Mouse (Mus musculus) hindbrain, embryonic 12.5 days (tissue): ENCODE data around the gene Kcne4. TPM values are rescaled to one million over a fixed set of nuclear protein-coding genes. Genes with fewer than 3 reads are reported as not detected.

Source experiments
- ATAC-seq: fragments of 200-750 bp; cut with Nextera tagmentation; 2 replicates; pipeline ENCODE4 v1.8.0; 2017; ENCODE audit warnings: moderate TSS enrichment; ENCODE audit not compliant: low FRiP score
- H3K27ac ChIP-seq: fragments of 300-500 bp; sonication (generic); 2 replicates; pipeline ENCODE4 v1.5.1; 2016; ENCODE audit warnings: mild to moderate bottlenecking
- H3K27me3 ChIP-seq: fragments of 300-500 bp; sonication (generic); 2 replicates; pipeline ENCODE4 v1.6.1; 2016; ENCODE audit warnings: mild to moderate bottlenecking
- H3K36me3 ChIP-seq: fragments of 300-500 bp; sonication (generic); 2 replicates; pipeline ENCODE4 v1.6.1; 2016; ENCODE audit warnings: mild to moderate bottlenecking
- H3K4me1 ChIP-seq: fragments of 300-500 bp; sonication (generic); 2 replicates; pipeline ENCODE4 v1.6.1; 2016
- H3K4me2 ChIP-seq: fragments of 300-500 bp; sonication (generic); replicated peaks from 2 replicates; pipeline ENCODE4 v1.6.1; 2016; ENCODE audit warnings: mild to moderate bottlenecking
- H3K4me3 ChIP-seq: fragments of 300-500 bp; sonication (generic); 2 replicates; pipeline ENCODE4 v1.5.1; 2016; ENCODE audit warnings: mild to moderate bottlenecking
- H3K9ac ChIP-seq: fragments of 300-500 bp; sonication (generic); 2 replicates; pipeline ENCODE4 v1.6.1; 2016; ENCODE audit warnings: mild to moderate bottlenecking, moderate library complexity
- H3K9me3 ChIP-seq: fragments of 300-500 bp; sonication (generic); replicated peaks from 2 replicates; pipeline ENCODE4 v1.6.1; 2016; ENCODE audit warnings: mild to moderate bottlenecking
- WGBS: fragments of 180-500 bp; shearing (Covaris S2); methylation state at CpG from one replicate; pipeline ENCODE4 v1.1.7; 2016; 5-methylcytosine and 5-hydroxymethylcytosine counted together
- polyA plus RNA-seq: library from polyadenylated mRNA; unstranded; fragments of >200 nt; fragmentation: Nextera tagmentation; extraction: Ambion mirVana; gene quantifications from 2 replicates; pipeline ENCODE4 v1.2.1, GENCODE M21; 2016

Gene Kcne4
- polyA plus RNA-seq, 1 experiment from 2014 or later, result 1.7 TPM

GRCm38 (mm10) chr1:78864351-78864750, 47.8 kb downstream of the Kcne4 start:
- H3K4me2 ChIP-seq, result no peak overlapping the region
- ATAC-seq, result no peak
- WGBS, result 82% methylated on average over 6 of the region's 6 CpGs

GRCm38 (mm10) chr1:78864799-78865346, 48.3 kb downstream of the Kcne4 start:
- Histone ChIP-seq H3K9ac (no peak overlapping the region), H3K27ac (no peak overlapping the region), H3K9me3 (no peaks in the 10 kb centered on the region), H3K4me3 (no peak overlapping the region), H3K27me3 (no peaks in the 10 kb centered on the region), H3K4me1 (no peaks in the 10 kb centered on the region), H3K36me3 (no peaks in the 10 kb centered on the region), H3K4me2 (no peak overlapping the region)
- ATAC-seq, result no peak
- 87% methylated on average over 4 of the region's 4 CpGs for WGBS

More at GRCm38 (mm10) chr1:78864351-78864750, 47.8 kb downstream of the Kcne4 start:
- no peak overlapping the region for H3K4me3 ChIP-seq
- no peaks in the 10 kb centered on the region for H3K9me3 ChIP-seq
- no peaks in the 10 kb centered on the region for H3K4me1 ChIP-seq
- no peaks in the 10 kb centered on the region for H3K27me3 ChIP-seq
- H3K9ac ChIP-seq, result no peak overlapping the region
- no peaks in the 10 kb centered on the region for H3K36me3 ChIP-seq
- H3K27ac ChIP-seq, result no peak overlapping the region

- no peaks in the 10 kb centered on the region for H3K9me3 ChIP-seq
- H3K27ac ChIP-seq, result no peak overlapping the region
- H3K4me1 ChIP-seq, result no peaks in the 10 kb centered on the region
- no peak for ATAC-seq
- H3K4me3 ChIP-seq, result no peak overlapping the region
- 94% methylated on average over 5 of the region's 5 CpGs for WGBS
- H3K36me3 ChIP-seq, result no peaks in the 10 kb centered on the region
- no peak overlapping the region for H3K9ac ChIP-seq
- no peak overlapping the region for H3K4me2 ChIP-seq
- H3K27me3 ChIP-seq, result no peaks in the 10 kb centered on the region
These were observed 49.4 kb downstream of the Kcne4 start for GRCm38 (mm10) chr1:78865991-78866390.

GRCm38 (mm10) chr1:78866455-78866854, 49.9 kb downstream of the Kcne4 start:
- Histone ChIP-seq H3K36me3 (no peaks in the 10 kb centered on the region), H3K27me3 (no peaks in the 10 kb centered on the region), H3K9ac (no peak overlapping the region), H3K4me2 (no peak overlapping the region), H3K27ac (no peak overlapping the region), H3K4me1 (no peaks in the 10 kb centered on the region), H3K9me3 (no peaks in the 10 kb centered on the region), H3K4me3 (no peak overlapping the region)
- WGBS, result 91% methylated on average over 2 of the region's 2 CpGs
- no peak for ATAC-seq

Other genes starting within 250 kb of the Kcne4 start
- 83.2 and 96.6 TPM in 2 replicates for gene Acsl3, start 158.9 kb upstream of the Kcne4 start, polyA plus RNA-seq
- gene Utp14b, start 158.7 kb upstream of the Kcne4 start, polyA plus RNA-seq, result 3.8 and 4.0 TPM in 2 replicates